Mouse (Mus musculus) small intestine, adult 2 months (tissue): ENCODE measurements around the gene Mfrp. TPM values are rescaled to one million over a fixed set of nuclear protein-coding genes. Genes with fewer than 3 reads are reported as not detected.

Source experiments
- H3K27ac ChIP-seq: fragments of 200-500 bp; 2 replicates; pipeline ENCODE4 v1.5.1; 2012; ENCODE audit warnings: low read depth, low read length, control low read depth, inconsistent platforms; ENCODE audit not compliant: insufficient read depth
- H3K27me3 ChIP-seq: fragments of 200-500 bp; 2 replicates; pipeline ENCODE4 v1.6.1; 2012; ENCODE audit warnings: mild to moderate bottlenecking, moderate library complexity, low read length, inconsistent platforms; ENCODE audit not compliant: control insufficient read depth, insufficient read depth
- H3K36me3 ChIP-seq: fragments of 200-500 bp; 2 replicates; pipeline ENCODE4 v1.6.1; 2012; ENCODE audit warnings: mild to moderate bottlenecking, low read length, control low read depth, inconsistent platforms; ENCODE audit not compliant: control insufficient read depth, insufficient read depth
- H3K4me1 ChIP-seq: fragments of 200-500 bp; 2 replicates; pipeline ENCODE4 v1.6.1; 2012; ENCODE audit warnings: low read length, inconsistent platforms, mixed read lengths; ENCODE audit not compliant: control insufficient read depth, insufficient read depth, insufficient read length
- H3K4me3 ChIP-seq: fragments of 200-500 bp; 2 replicates; pipeline ENCODE4 v1.5.1; 2012; ENCODE audit warnings: low read depth, mild to moderate bottlenecking, control low read depth, inconsistent platforms, low read length, moderate library complexity
- CTCF ChIP-seq: fragments of 200-500 bp; IDR thresholded peaks from 2 replicates; pipeline ENCODE4 v1.5.1; 2012; ENCODE audit warnings: low read depth, mild to moderate bottlenecking, control low read depth, inconsistent platforms, low read length, moderate library complexity, mixed read lengths; ENCODE audit not compliant: insufficient replicate concordance, insufficient read length; ENCODE audit errors: extremely low read depth
- POLR2A ChIP-seq: fragments of 200-500 bp; IDR thresholded peaks from 2 replicates; pipeline ENCODE4 v1.6.1; 2012; ENCODE audit warnings: low read depth, mild to moderate bottlenecking, control low read depth, inconsistent platforms, low read length, moderate library complexity
- WGBS: fragments of 180-500 bp; shearing (Covaris S2); methylation state at CpG from one replicate; pipeline ENCODE4 v1.1.7; 2018; 5-methylcytosine and 5-hydroxymethylcytosine counted together
- polyA plus RNA-seq: library from polyadenylated mRNA; depleted of rRNA; stranded (reverse); fragments of >200 nt; gene quantifications from 2 replicates; pipeline ENCODE4 v1.2.3, GENCODE M21; 2012

Gene Mfrp
- polyA plus RNA-seq, 1 experiment: 0.04 TPM

DNA sequence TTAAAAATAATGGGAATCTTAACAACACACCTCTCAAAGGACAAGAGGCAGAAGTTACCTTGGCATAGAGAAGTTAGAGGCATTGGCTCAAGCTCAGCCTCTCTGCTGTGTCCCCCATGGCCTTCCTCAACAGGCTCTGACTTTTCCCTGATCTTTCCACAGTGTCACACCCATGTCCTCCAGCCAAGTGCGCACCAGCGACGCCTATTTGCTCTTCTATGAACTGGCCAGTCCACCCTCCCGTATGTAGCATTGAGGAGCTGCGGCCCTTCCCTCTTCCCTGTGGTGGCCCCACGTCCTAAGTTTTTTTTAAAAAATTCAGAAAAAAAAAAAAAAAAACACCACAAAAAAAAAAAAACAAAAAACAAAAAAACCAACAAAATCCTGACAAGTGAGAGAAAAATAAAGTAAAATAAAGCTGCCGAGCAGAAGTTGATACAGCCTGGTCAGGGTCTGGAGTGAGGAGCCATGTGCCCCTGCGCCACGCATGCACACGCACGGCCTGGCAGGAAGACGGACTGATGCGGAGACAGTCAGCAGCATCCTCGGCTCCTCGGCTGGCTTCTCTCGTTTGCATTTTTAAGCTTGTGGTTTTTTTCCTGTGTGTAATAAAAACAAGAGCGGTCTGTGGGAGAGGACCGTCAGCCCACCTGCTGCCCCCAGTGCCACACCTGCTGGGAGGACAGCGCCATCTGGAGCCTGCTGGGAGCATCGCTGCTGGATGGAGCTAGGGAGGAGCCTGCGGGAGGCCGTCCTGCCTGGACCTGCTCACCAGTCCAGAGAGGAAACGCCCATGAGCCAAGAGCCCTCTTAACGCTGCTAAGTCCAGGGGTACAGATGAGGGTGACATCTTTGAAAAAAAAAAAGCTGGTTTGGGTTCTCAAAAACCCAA lies 7.7 kb upstream of the Mfrp start:
- H3K4me1 ChIP-seq: peaks cover 5% of the 10 kb centered on the region
- 52% methylated on average over 24 of the region's 24 CpGs for WGBS
- no peaks in the 10 kb centered on the region for H3K27me3 ChIP-seq
- TF ChIP-seq CTCF: peak; percentile 85
- no peak for TF ChIP-seq POLR2A
- no peak overlapping the region for H3K27ac ChIP-seq
- no peak overlapping the region for H3K4me3 ChIP-seq
- H3K36me3 ChIP-seq: peaks cover 45% of the 10 kb centered on the region

DNA sequence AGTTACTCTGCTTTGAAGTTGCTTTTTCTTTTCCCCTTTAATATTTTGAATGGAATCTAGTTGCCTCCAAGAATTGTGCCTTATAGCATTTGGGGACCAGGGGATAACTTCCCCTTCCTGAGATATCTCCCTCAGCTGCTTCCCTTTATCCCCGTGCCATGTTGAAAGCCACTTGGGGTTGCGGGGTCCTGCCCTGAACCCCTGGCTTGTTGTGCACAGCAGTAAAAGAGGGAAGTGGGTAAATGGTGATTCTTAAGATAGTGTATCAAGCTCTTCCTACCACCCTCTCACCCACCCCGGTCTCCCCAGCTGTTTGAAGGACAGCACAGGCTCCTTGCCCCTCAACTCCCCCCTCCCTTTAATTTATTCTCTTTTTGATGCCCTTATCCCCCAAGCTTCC lies 6.8 kb upstream of the Mfrp start:
- Histone ChIP-seq H3K27me3 (no peaks in the 10 kb centered on the region), H3K36me3 (peaks cover 43% of the 10 kb centered on the region), H3K27ac (no peak overlapping the region), H3K4me3 (no peak overlapping the region), H3K4me1 (no peaks in the 10 kb centered on the region; the same call in 1 of the 2 replicates)
- 88% methylated on average over 3 of the region's 3 CpGs for WGBS
- TF ChIP-seq POLR2A: no peak
- no peak for TF ChIP-seq CTCF

DNA sequence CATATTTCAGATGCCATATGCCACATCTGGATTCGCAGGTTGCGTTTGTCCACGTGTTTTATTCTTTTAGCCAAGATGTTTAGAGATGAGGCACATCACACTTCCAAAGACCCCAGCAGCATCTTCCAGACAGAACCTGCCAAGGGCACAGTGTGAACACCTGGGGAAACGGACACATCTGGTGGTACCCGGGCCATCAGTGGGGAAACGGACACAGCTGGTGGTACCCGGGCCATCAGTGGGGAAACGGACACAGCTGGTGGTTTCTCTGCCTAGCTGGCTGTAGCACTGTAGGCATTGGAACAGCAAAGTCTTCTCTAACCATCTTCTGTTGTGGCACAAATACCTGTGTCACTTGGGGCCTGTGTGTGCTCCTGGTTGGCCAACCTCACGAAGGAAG lies 5.7 kb upstream of the Mfrp start:
- WGBS: 94% methylated on average over 9 of the region's 9 CpGs
- H3K36me3 ChIP-seq: peaks cover 40% of the 10 kb centered on the region
- no peaks in the 10 kb centered on the region; the same call in 1 of the 2 replicates for H3K4me1 ChIP-seq
- H3K27ac ChIP-seq: no peak overlapping the region
- H3K27me3 ChIP-seq: no peaks in the 10 kb centered on the region
- H3K4me3 ChIP-seq: no peak overlapping the region
- TF ChIP-seq CTCF: no peak
- TF ChIP-seq POLR2A: no peak

DNA sequence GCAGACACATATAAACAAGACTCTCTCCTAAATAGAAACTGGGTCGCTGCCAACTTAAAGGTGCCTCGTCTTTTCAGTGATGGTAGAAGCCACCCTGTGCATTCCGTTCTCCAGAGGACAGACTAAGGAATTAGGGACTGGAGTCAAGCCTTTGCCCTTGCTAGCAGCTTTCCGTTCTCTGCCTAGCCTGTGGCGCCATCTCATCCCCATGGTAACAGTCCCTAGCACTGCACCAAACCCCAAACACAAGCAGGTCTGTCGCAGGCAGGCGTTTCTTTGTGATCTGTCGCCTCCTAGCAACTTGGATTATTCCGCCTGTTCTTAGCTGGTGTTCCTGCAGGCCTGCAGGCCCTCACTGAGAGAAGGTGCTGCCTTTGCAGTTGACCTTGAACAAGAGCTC lies 5.0 kb upstream of the Mfrp start:
- WGBS: 46% methylated on average over 9 of the region's 9 CpGs
- Histone ChIP-seq H3K4me1 (no peaks in the 10 kb centered on the region; the same call in 1 of the 2 replicates), H3K27me3 (no peaks in the 10 kb centered on the region), H3K36me3 (peaks cover 33% of the 10 kb centered on the region), H3K4me3 (no peak overlapping the region), H3K27ac (no peak overlapping the region)
- TF ChIP-seq POLR2A: no peak
- no peak for TF ChIP-seq CTCF

DNA sequence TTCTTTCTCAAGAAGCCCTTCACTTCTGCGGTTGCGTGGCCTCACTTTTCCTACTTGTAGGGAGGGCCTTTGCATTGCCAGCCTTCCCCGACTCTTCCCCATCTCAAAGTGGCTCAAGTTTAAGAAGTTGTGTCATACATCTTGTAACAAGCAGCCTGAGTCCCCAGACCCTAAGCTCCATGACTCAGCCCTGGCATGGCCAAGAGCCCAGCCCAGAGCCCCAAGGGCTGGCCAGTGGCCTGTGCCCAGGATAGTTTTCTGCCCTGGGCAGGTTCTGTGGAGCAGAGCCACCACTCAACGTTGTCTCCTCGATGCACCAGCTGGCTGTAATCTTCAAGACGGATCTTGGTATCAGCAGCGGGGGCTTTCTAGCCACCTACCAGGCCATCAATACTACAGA lies 3.4 kb downstream of the Mfrp start:
- Histone ChIP-seq H3K36me3 (peaks cover 2% of the 10 kb centered on the region; the same call in 1 of the 2 replicates), H3K27ac (no peak overlapping the region), H3K4me1 (peaks cover 5% of the 10 kb centered on the region), H3K27me3 (no peaks in the 10 kb centered on the region), H3K4me3 (no peak overlapping the region)
- TF ChIP-seq POLR2A: no peak
- no peak for TF ChIP-seq CTCF
- WGBS: 84% methylated on average over 7 of the region's 7 CpGs

DNA sequence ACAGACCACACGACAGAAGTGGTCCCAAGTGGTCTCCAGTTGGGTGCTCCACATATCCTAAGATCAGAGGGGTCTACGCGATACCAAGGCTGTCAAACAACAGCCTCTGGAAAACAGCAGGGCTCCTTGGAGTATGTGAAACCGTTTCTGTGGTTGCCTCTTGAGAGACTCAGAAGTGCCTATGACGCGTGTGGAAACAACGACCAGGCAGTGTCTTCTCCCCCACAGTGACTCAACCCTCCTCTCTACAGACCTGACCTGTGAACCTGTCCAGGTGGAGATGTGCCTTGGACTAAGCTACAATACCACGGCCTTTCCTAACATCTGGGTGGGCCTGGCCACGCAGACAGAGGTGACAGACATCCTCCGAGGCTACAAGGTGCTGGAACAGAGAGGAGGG lies 4.3 kb downstream of the Mfrp start:
- WGBS: 83% methylated on average over 10 of the region's 10 CpGs
- TF ChIP-seq CTCF: no peak
- TF ChIP-seq POLR2A: no peak
- Histone ChIP-seq H3K27me3 (no peaks in the 10 kb centered on the region), H3K27ac (no peak overlapping the region), H3K4me3 (no peak overlapping the region), H3K4me1 (peaks cover 5% of the 10 kb centered on the region), H3K36me3 (peaks cover 3% of the 10 kb centered on the region; the same call in 1 of the 2 replicates)

DNA sequence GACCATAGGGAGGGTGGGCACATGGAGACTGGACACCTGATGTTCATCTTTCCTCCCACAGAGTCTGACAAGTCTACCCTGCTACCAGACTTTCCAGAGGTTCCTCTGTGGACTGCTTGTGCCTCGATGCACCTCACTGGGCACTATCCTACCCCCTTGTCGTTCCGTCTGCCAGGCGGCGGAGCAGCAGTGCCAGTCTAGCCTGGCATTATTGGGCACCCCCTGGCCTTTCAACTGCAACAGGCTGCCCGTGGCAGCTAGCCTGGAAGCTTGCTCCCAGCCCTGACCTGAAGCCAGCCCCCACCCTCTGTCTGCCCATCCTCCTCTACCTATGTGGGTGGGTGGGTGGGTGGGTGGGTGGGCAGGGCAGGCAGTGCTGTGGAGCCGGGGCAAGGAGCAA lies 4.7 kb downstream of the Mfrp start:
- H3K36me3 ChIP-seq: peaks cover 3% of the 10 kb centered on the region; the same call in 1 of the 2 replicates
- no peaks in the 10 kb centered on the region for H3K27me3 ChIP-seq
- peaks cover 5% of the 10 kb centered on the region for H3K4me1 ChIP-seq
- no peak overlapping the region for H3K4me3 ChIP-seq
- TF ChIP-seq CTCF: no peak
- 87% methylated on average over 7 of the region's 7 CpGs for WGBS
- H3K27ac ChIP-seq: no peak overlapping the region

DNA sequence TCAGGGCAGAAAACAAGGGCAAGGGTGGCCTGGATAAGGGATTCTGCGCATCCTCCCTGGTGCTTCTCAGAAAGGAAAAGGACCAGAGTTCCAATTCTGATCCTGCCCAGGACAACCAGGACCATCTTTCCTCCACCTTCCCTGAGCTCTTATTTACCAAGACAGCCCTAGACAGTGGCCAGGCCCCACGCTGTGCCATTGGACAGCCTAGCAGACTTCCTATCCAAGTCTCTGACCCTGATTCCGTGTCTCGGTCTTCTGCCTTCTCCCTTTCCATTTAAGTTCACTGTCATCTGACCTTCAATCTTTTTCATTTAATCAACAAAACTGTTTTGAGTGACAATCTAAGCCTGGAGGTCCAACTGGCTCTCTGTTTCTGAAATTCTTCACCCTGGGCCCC lies 5.1 kb downstream of the Mfrp start:
- TF ChIP-seq CTCF (no peak), POLR2A (no peak)
- Histone ChIP-seq H3K4me3 (no peak overlapping the region), H3K4me1 (peaks cover 5% of the 10 kb centered on the region), H3K27ac (no peak overlapping the region), H3K27me3 (no peaks in the 10 kb centered on the region), H3K36me3 (peaks cover 3% of the 10 kb centered on the region; the same call in 1 of the 2 replicates)
- 77% methylated on average over 4 of the region's 4 CpGs for WGBS
